Mouse (Mus musculus) heart, adult 2 months (tissue): ENCODE results near the gene Olfr109.

Experiments used
- CTCF ChIP-seq: fragments of 200-600 bp; IDR thresholded peaks from 2 replicates; pipeline ENCODE4 v1.8.1; 2022; ENCODE audit warnings: antibody characterized with exemption, mild to moderate bottlenecking, moderate library complexity
- EP300 ChIP-seq: fragments of 200-500 bp; IDR thresholded peaks from 2 replicates; pipeline ENCODE4 v1.6.1; 2011; ENCODE audit warnings: low read depth, low read length, control low read depth; ENCODE audit not compliant: insufficient read depth
- POLR2A ChIP-seq: fragments of 200-500 bp; IDR thresholded peaks from 2 replicates; pipeline ENCODE4 v1.6.1; 2011; ENCODE audit warnings: mild to moderate bottlenecking, low read depth, low read length, control low read depth; ENCODE audit not compliant: insufficient read depth

- no peak for TF ChIP-seq CTCF
- no peak for TF ChIP-seq POLR2A
- TF ChIP-seq EP300 = no peak
These were observed 49.0 kb downstream of the Olfr109 start, which contains the start of gene Olfr111 for GRCm38 (mm10) chr17:37507730-37508129.
